In the genomic region with DNA sequence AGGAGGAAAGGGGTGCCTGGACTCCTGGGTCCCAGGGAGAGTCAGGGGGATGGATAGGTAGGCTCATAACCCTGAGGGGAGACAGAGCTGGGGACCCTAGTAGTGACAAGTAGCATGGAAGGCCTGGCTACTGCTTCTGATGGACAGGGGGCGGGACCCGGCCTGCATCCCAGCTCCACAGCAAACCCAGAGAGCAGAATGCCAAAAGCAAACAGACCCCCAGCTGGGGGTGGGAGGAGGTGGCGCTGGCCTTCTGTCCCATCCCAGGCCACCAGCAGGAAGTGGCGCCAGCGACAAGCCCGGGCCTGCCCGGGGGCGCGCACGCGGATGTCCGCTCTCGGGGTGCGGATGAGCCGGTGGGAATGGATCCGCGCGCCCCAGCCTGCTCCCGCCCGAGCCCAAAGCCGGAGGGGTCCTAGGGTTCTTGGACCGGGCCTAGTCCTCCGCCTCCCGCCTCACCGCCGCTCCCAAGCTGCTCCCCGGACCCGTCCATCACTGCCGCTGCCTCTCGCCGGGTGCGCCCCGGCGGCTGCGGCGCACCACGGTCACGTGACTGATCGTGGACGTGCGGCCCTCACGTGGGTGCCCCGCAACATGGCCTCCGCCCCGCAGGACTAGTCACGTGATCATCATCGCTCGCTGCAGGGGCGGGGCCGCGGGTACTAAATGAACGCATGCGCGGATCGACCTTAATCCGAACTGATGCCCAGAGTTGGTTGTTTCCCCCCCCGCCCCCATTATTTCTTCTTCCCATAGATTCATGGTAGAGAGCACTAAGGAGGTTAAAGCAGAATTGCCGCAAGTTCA, we compare ENCODE assay signal across 8 mouse cellular contexts. TPM values are rescaled to one million over a fixed set of nuclear protein-coding genes. Genes with fewer than 3 reads are reported as not detected.
DNase-seq lines count a peak whose midpoint lies in the region; ATAC-seq and TF ChIP-seq lines count a peak whose summit lies in the region.

A gene (minus strand): TSS at position 616 of the 807 bp plus-strand sequence.

- no peak; the same call in 1 of the 2 replicates for TF ChIP-seq CTCF in gastrocnemius, adult 2 months (IDR thresholded peaks at IDR 0.05)
- peak; percentile 36; the same call in 1 of the 2 replicates for TF ChIP-seq CTCF in hindbrain, postnatal 0 days (IDR thresholded peaks at IDR 0.05; ENCODE audit: low read depth)
- TF ChIP-seq CTCF in left cerebral cortex, adult 2 months (IDR thresholded peaks at IDR 0.05) = no peak; the same call in 1 of the 2 replicates

- H3K27me3 ChIP-seq in hindbrain, postnatal 0 days (ENCODE audit: insufficient read depth, low read length) = no peaks in the 10 kb centered on the region

- under 1% methylated on average over 54 of the region's 58 CpGs for WGBS in hindbrain, postnatal 0 days

- peak; percentile 86 for ATAC-seq in hindbrain, postnatal 0 days
- ATAC-seq in megakaryocyte, adult 5-6 weeks (ENCODE audit: poor library complexity, severe bottlenecking) = peak; percentile 92

- H3K9me3 ChIP-seq in hindbrain, postnatal 0 days (ENCODE audit: low read length) = no peaks in the 10 kb centered on the region

- H3K4me1 ChIP-seq in hindbrain, postnatal 0 days (ENCODE audit: insufficient read depth, low read length) = peaks cover 8% of the 10 kb centered on the region

- peak; percentile 82 for DNase-seq in WW6 (ENCODE audit: low read depth, low spot score)
- peak; percentile 90 to 97 for DNase-seq in cerebellum, postnatal 4 days (ENCODE audit: low spot score in 2 of 2)
- peak; percentile 97 for DNase-seq in gastrocnemius, adult 2 months
- peak; percentile 99 for DNase-seq in hindbrain, postnatal 0 days (ENCODE audit: low spot score)
- peak; percentile 95 to 97 for DNase-seq in left cerebral cortex, adult 2 months (ENCODE audit: extremely low spot score in 1 of 2, low spot score in 2 of 2)
- DNase-seq in right cerebral cortex, adult 2 months (ENCODE audit: low spot score in 2 of 2) = peak; percentile 95 to 97
- peak; percentile 96 for DNase-seq in urinary bladder, postnatal 14 days (ENCODE audit: low spot score)

- peak within 1 kb of the TSS; percentile 93 for H3K27ac ChIP-seq in gastrocnemius, adult 2 months
- peak within 1 kb of the TSS; percentile 76 for H3K27ac ChIP-seq in hindbrain, postnatal 0 days
- peak within 1 kb of the TSS; percentile 81 for H3K27ac ChIP-seq in left cerebral cortex, adult 2 months

- H3K4me3 ChIP-seq in gastrocnemius, adult 2 months = peak within 1 kb of the TSS; percentile 90
- peak within 1 kb of the TSS; percentile 69 for H3K4me3 ChIP-seq in hindbrain, postnatal 0 days (ENCODE audit: low read length)
- peak within 1 kb of the TSS; percentile 96 for H3K4me3 ChIP-seq in left cerebral cortex, adult 2 months

- H3K36me3 ChIP-seq in hindbrain, postnatal 0 days (ENCODE audit: insufficient read depth, low read length) = peaks cover 13% of the 10 kb centered on the region

- peak within 1 kb of the TSS; percentile 93 for H3K4me2 ChIP-seq in hindbrain, postnatal 0 days (ENCODE audit: low read depth, low read length)

- intact Hi-C loops in gastrocnemius, adult 2 months (cut with DNase I) = loop anchor here (5.0 kb wide), 1 partner anchor 236 kb away; no protein-coding TSS in a partner anchor
- intact Hi-C loops in left cerebral cortex, adult 2 months (cut with DNase I) = loop anchor here (2.0 to 5.0 kb wide), 2 partner anchors 122 to 216 kb away; a partner anchor contains a TSS

- peak within 1 kb of the TSS; percentile 81 for H3K9ac ChIP-seq in hindbrain, postnatal 0 days (replicated peaks; ENCODE audit: low read length)

RNA-seq across cellular contexts. Expression of the gene that starts here (rescaled TPM):
- total RNA-seq in gastrocnemius, adult 2 months (2021) = 10 to 100 TPM; 17.6 to 18.4 TPM
- 117 and 131 TPM in 2 replicates for total RNA-seq in hindbrain, postnatal 0 days (2014; rRNA removed)
- polyA plus RNA-seq in hindbrain, postnatal 0 days (2015; fragmentation: Nextera tagmentation; extraction: Ambion mirVana) = 253 and 264 TPM in 2 replicates
- total RNA-seq in left cerebral cortex, adult 2 months (2021) = 10 to 100 TPM; 66.9 to 67.4 TPM
- total RNA-seq in megakaryocyte, adult 5-6 weeks (2015) = 24.6 and 25.0 TPM in 2 replicates
- 31.8 and 37.4 TPM in 2 replicates for total RNA-seq in megakaryocyte, adult 5-6 weeks (2017)

Comparison
In these comparisons a context has a peak if more than half of its experiments do, and no peak if none do; other contexts are left out.
1. Peak in every context shown above with its lines: DNase-seq, ATAC-seq, H3K4me3 ChIP-seq and H3K27ac ChIP-seq.